Mouse (Mus musculus): ENCODE measurements around the gene Nfe2l1.
A peak's percentile ranks its signal among the peaks of the same experiment; 100 is the strongest.
"Not testable (repeated sequence)": the region's sequence is repeated elsewhere in the genome, so short reads cannot be mapped to it uniquely, and the experiment has no call there.

Nfe2l1 gene

GRCm38 (mm10) chr11:96818128-96818710 lies 11.5 kb downstream of the Nfe2l1 start:
- no peak for DNase-seq (ENCODE audit: low read depth)

DNA sequence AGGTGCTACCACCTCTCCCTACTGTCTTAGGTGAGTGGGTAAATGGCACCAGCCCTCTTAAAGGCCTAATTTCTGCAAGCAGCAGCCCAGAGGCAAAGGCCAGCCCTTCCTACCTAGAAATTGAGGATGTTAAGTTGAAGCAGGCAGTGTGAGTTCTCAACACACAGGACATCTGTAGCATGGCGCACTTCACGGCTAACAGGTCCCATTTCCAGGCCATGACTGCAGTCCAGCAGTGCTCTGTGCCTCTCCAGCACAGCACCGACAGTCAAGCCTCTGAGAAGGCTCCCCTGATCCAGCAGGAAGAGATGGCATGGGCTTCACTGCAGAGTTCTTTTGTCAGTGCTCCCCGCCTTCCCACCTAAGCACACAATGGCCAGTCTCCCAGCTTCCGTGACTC lies 12.8 kb downstream of the Nfe2l1 start:
- DNase-seq (ENCODE audit: low read depth) = no peak

DNA sequence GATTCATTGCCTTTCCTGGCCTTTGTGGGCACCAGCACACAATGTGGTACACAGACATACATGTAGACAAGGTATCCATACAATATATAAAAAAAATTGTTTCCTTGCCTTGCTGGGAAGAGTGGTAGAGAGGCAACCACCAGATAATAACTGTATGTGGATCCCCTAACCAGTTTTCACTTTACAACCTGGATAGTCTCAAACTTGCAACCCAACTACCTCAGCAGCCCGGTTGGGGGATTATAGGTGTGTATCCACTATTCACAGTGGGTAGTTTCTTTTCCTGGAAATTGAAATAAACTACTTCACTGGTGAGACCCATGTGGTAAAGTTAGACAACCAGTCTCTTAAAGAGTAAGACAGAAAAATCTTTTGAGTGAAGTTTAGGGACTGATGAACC lies 13.3 kb downstream of the Nfe2l1 start:
- no peak for DNase-seq (ENCODE audit: low read depth)

DNA sequence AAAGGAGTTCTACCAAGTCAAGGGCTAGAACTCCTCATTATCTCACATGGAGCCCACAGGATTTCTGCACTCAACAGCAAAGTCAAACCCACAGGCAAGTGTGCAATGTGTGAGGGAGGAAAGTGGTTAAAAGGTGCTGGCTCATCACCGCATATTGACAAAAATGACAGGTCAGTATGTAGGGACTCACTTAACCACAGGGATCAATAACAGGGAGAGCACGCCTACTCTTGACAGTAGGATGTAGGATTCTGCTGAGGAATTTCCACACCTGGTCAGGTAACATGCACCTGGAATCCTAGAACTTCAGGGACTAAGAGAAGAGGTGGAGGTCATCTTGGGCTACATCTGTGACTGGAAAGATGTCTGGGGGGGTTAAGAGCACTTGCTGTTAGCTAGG lies 13.9 kb downstream of the Nfe2l1 start:
- DNase-seq (ENCODE audit: low read depth) = no peak

DNA sequence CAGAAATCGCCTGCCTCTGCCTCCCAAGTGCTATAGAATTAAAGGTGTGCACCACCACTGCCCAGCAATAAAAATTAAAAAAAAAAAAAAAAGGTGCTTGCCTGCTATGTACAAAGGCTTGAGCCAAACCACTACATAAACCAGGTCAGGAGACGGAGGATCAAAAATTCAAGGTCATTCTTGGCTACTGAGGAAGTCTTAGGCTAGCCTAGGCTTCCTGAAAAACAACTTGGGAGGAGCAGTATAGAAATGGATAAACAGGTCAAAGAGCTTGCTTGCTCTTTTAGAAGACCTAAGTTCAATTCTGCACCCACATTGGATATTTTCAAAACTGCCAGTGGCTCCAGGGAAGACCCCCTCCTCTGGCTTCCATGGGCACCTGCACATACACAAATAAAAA lies 15.3 kb downstream of the Nfe2l1 start:
- no peak for DNase-seq (ENCODE audit: low read depth)

- no peak for DNase-seq (ENCODE audit: low read depth)
Observed at GRCm38 (mm10) chr11:96813920-96814319, 15.8 kb downstream of the Nfe2l1 start.

GRCm38 (mm10) chr11:96813455-96813854 lies 16.3 kb downstream of the Nfe2l1 start:
- no peak for DNase-seq (ENCODE audit: low read depth)

DNA sequence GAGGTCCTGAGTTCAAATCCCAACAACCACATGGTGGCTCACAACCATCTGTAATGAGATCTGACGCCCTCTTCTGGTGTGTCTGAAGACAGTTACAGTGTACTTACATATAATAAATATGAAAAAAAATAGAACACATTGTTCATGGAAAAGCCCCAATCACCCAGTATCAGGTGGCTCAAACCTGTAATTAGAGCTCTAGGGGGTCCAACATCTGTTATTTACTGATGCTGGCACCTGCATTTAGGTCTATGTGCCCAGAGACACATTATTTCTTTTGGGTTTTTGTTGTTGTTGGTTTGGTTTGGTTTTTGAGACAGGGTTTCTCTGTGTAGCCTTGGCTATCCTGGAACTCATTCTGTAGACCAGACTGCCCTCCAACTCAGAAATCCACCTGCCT lies 18.6 kb downstream of the Nfe2l1 start:
- DNase-seq (ENCODE audit: low read depth) = not testable (repeated sequence)

DNA sequence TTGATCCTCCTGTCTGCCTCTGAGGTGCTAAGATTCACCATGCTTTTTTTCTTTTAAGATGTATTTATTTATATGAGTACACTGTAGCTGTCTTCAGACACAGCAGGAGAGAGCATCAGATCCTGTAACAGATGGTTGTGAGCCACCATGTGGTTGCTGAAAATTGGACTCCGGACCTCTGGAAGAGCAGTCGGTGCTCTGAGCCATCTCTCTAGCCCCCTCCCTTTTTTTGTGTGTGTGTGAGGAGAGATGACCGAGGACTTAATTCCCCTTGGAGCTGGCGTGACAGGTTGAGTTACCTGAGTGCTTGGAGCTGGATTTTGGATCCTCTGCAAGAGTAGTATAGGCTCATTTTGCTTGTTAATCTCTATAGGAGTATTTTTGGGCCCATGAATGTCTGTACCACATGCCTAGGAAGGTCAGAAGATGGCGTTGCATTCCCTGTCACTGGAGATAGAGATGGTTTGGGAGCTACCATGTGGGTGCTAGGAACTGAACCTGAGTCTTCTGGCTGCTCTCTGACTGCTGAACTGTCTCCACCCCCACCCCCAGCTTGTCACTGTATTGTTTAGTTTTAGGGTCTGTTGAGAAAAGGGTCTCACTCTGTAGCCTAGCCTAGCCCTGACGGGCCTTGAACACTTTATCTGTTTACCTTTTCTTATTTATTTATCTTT lies 20.1 kb downstream of the Nfe2l1 start:
- no peak for DNase-seq (ENCODE audit: low read depth)

DNA sequence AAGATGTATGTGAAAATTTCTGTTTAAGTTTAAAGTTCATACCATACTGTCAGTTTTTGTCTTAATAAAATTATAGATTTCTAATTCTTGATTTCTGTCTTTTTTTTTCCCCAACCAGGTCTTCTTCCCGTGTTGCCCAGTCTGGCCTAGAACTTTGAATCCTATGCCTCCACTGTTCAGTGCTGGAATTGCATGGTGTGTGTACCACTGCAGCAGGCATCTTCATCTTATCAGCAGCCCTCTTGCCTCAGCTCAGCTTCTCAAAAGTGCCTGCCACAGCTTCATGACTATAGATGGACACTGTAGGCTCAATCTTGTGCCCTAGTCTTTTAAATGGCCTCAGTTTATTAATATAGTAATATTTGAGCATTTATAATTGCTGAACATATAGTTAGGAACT lies 21.7 kb downstream of the Nfe2l1 start:
- no peak for DNase-seq (ENCODE audit: low read depth)

- peak; percentile 39 for DNase-seq (ENCODE audit: low read depth)
Observed at GRCm38 (mm10) chr11:96805606-96806005, 24.2 kb downstream of the Nfe2l1 start.

- no peak for DNase-seq (ENCODE audit: low read depth)
Observed at GRCm38 (mm10) chr11:96799511-96799910, 30.3 kb downstream of the Nfe2l1 start.

DNA sequence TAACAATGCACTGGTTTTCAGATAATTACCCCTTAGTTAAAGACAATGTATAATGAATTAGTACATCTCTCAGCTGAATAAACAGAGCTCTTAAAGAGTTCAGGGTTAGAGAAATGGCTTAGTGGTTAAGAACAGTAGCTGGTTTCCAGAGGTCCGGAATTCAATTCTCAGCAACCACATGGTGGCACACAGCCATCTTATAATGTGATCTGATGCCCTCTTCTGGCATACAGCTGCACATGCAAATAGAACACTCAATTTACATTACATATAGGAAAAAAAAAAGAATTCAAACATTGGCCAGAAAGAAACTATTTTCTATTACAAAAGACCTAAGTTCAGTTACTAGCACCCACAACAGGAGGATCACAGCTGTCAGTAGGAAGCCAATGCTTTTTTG lies 33.2 kb downstream of the Nfe2l1 start:
- DNase-seq (ENCODE audit: low read depth) = peak; percentile 51

- DNase-seq (ENCODE audit: low read depth) = no peak
Observed at GRCm38 (mm10) chr11:96796081-96796480, 33.7 kb downstream of the Nfe2l1 start.

GRCm38 (mm10) chr11:96795491-96795890 lies 34.3 kb downstream of the Nfe2l1 start:
- DNase-seq (ENCODE audit: low read depth) = no peak

GRCm38 (mm10) chr11:96790681-96791080 lies 39.1 kb downstream of the Nfe2l1 start:
- no peak for DNase-seq (ENCODE audit: low read depth)

GRCm38 (mm10) chr11:96789990-96790389 lies 39.8 kb downstream of the Nfe2l1 start:
- no peak for DNase-seq (ENCODE audit: low read depth)

GRCm38 (mm10) chr11:96788871-96789795 lies 40.6 kb downstream of the Nfe2l1 start, which contains the start of gene Cbx1:
Gene Cbx1 (plus strand): TSS chr11:96789127.
- peak; percentile 91 for DNase-seq (ENCODE audit: low read depth)

DNA sequence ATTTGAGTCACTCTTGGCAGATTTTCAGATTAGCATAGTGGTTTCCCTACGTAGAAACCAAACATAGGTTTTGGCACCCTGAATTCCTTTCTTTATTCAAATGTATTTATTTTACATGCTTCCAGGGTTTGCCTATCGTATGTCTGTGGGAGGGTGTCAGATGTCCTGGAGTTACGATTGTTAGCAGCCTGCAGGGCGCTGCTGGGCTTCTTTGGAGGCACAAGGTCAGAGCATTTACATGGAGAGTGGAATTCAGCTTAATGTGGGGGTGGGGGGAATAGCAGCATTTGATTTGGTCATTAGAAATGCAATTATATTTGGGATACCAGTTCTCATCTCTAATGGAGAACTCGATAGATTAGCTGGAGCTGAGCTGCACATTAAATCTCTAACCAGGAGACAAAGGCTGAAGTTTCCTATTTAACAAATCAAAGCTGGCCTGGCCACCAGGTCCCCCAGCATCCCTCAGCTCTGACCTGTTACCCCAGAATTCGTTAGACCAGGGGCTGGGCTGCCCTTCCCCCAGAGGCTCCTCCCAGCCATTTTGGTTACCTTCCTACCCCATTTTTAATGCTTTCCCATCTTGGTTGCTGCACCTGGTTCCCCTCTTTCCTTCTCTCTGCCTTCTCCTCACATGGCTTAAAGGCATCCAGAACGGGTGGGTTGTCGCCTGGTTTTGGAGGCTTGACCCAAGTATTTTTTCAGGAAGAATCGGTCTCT lies 42.9 kb downstream of the Nfe2l1 start:
- DNase-seq (ENCODE audit: low read depth) = no peak

- DNase-seq (ENCODE audit: low read depth) = peak; percentile 80
Observed at GRCm38 (mm10) chr11:96784847-96785246, 44.9 kb downstream of the Nfe2l1 start.

GRCm38 (mm10) chr11:96781425-96781824 lies 48.3 kb downstream of the Nfe2l1 start:
- peak; percentile 48 for DNase-seq (ENCODE audit: low read depth)

- DNase-seq (ENCODE audit: low read depth) = no peak
Observed at GRCm38 (mm10) chr11:96780306-96780705, 49.5 kb downstream of the Nfe2l1 start.
